Mouse (Mus musculus): Measurements from ENCODE around the gene Kmt2c. TPM values are rescaled to one million over a fixed set of nuclear protein-coding genes. Genes with fewer than 3 reads are reported as not detected.
"Not testable (repeated sequence)": the region's sequence is repeated elsewhere in the genome, so short reads cannot be mapped to it uniquely, and the experiment has no call there.

Kmt2c gene
- total RNA-seq, 2 experiments from 2014 or later = 69.3 to 70.1 TPM

- intact Hi-C loops (cut with DNase I) = loop anchor here (10.0 kb wide), 1 partner anchor 573 kb away; no protein-coding TSS in a partner anchor
- no peak for DNase-seq (ENCODE audit: extremely low spot score in 1 of 2, low spot score in 2 of 2)
Measured at GRCm38 (mm10) chr5:25261452-25261851, 237.1 kb downstream of the Kmt2c start.

DNA sequence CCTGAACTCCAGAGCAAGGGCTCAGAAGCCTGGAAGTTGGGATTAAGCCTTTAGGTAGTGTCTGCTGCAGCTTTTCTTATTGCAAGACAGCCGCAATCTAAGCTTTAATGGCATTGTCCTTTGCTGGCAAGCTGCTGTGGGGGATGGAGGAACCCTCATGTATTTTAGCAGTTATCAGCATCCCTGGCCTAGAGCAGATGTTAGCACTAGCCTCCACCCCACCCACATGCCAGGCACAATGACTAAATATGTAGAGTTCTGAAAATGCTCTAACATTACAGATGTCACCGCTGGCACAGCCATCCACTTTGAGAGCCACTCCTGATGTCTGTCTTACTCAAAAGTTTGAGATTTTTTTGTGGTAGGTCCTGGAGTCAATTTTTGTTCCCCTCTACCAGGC, 241.9 kb downstream of the Kmt2c start:
- intact Hi-C loops (cut with DNase I) = no loop called here
- no peak for DNase-seq (ENCODE audit: extremely low spot score in 1 of 2, low spot score in 2 of 2)

GRCm38 (mm10) chr5:25254491-25254890, 244.1 kb downstream of the Kmt2c start:
- intact Hi-C loops (cut with DNase I) = no loop called here
- DNase-seq (ENCODE audit: extremely low spot score in 1 of 2, low spot score in 2 of 2) = no peak

GRCm38 (mm10) chr5:25252825-25253544, 245.6 kb downstream of the Kmt2c start:
- no peak for DNase-seq (ENCODE audit: extremely low spot score in 1 of 2, low spot score in 2 of 2)
- intact Hi-C loops (cut with DNase I) = no loop called here

DNA sequence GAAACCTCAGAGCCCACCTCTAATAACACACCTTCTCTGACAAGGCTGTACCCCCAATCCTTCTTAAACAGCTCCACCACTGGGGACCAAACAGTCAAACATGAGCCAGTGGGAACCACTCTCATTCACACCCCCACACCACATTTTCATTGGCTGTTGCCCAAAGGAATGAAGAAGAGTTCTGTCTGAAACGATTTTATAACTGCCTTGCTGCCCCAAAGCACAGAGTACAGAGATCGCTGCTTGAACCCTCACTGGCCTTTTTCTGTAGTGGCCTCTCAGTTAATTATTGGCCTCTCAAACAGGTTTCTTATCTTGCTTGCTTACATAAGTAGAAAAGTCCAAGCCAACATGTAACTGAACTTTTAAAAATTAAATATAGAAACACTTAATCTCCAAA, 246.2 kb downstream of the Kmt2c start:
- intact Hi-C loops (cut with DNase I) = no loop called here
- no peak for DNase-seq (ENCODE audit: extremely low spot score in 1 of 2, low spot score in 2 of 2)

GRCm38 (mm10) chr5:25247036-25247435, 251.5 kb downstream of the Kmt2c start:
- DNase-seq (ENCODE audit: extremely low spot score in 1 of 2, low spot score in 2 of 2) = no peak
- intact Hi-C loops (cut with DNase I) = no loop called here

GRCm38 (mm10) chr5:25246473-25246865, 252.1 kb downstream of the Kmt2c start:
- no peak for DNase-seq (ENCODE audit: extremely low spot score in 1 of 2, low spot score in 2 of 2)
- intact Hi-C loops (cut with DNase I) = no loop called here

DNA sequence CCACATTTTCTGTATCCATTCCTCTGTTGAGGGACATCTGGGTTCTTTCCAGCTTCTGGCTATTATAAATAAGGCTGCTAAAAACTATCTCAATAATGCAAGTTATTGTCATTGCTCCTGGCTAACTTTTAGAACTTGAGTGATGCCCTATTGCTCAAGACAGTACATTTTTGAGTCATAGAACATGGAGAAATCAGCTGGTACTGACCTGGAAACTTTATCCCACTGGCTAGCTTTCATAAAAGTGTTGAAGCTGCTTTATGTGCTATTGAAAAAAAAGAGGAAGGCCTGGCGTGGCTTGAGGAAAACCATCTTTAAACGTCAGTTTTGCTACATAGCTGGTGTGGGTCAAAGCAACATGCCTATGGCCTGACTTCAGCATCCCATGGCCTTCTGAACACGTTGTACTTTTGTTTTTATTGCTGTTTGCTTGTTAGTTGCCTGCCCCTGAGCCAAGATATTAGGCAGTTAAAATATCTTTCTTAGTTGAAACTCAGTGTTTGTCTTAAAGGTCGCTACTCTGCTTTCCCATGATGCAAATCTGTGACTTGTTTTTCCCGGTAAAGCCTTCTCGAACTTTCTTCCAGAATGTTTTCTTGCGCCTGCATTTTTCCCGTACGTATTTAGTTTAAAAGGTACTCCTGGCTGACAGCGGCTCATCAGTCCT, 252.6 kb downstream of the Kmt2c start:
- no peak for DNase-seq (ENCODE audit: extremely low spot score in 1 of 2, low spot score in 2 of 2)
- intact Hi-C loops (cut with DNase I) = no loop called here

- intact Hi-C loops (cut with DNase I) = no loop called here
- no peak for DNase-seq (ENCODE audit: extremely low spot score in 1 of 2, low spot score in 2 of 2)
Measured at GRCm38 (mm10) chr5:25243101-25243500, 255.5 kb downstream of the Kmt2c start.

- intact Hi-C loops (cut with DNase I); DNase-seq (ENCODE audit: extremely low spot score in 1 of 2, low spot score in 2 of 2): not testable (repeated sequence)
Measured at GRCm38 (mm10) chr5:25224377-25224776, 274.2 kb downstream of the Kmt2c start.

- peak; percentile 86 to 95 for DNase-seq (ENCODE audit: extremely low spot score in 1 of 2, low spot score in 2 of 2)
- intact Hi-C loops (cut with DNase I) = no loop called here
Measured at GRCm38 (mm10) chr5:25222752-25223702, 275.6 kb downstream of the Kmt2c start, which contains the start of gene E130116L18Rik. Gene E130116L18Rik (minus strand): TSS chr5:25223153.

Other genes starting within 250 kb of the Kmt2c start
- under 1 TPM in 1 of 2 experiments, not detected in 1; 0.22 TPM for gene Cct8l1, start 17.3 kb upstream of the Kmt2c start, total RNA-seq (2021)
- 1 to 10 TPM; 3.9 to 5.4 TPM for gene Xrcc2, start 207.0 kb upstream of the Kmt2c start, total RNA-seq (2021)